9 mouse cellular contexts compared by ENCODE assay signal in genomic region chr13:95986375-95986774, GRCm38 (mm10).
DNase-seq lines count a peak whose midpoint lies in the region; ATAC-seq and TF ChIP-seq lines count a peak whose summit lies in the region.
"Had no signal": no experiment of that assay in that cellular context is flagged by ENCODE, and none has a peak within 500 bp of the region (broad histone marks: within the 10 kb centered on the region; RNA-seq: fewer than 3 reads in every experiment).

No protein-coding gene starts in this region.

- no peak for ATAC-seq in liver, embryonic 11.5 days (replicated peaks; ENCODE audit: low FRiP score)
- no peak for ATAC-seq in embryonic facial prominence, embryonic 11.5 days (replicated peaks; ENCODE audit: insufficient number of reproducible peaks, low FRiP score, low TSS enrichment, low read depth)

- H3K9ac ChIP-seq in liver, adult 2 months (ENCODE audit: low read depth, low read length): no peak overlapping the region
- no peak overlapping the region for H3K9ac ChIP-seq in liver, embryonic 11.5 days (ENCODE audit: low read depth, low read length)
- H3K9ac ChIP-seq in embryonic facial prominence, embryonic 11.5 days (replicated peaks; ENCODE audit: low read length): no peak overlapping the region
- H3K9ac ChIP-seq: limb, embryonic 12.5 days had no signal

- H3K4me2 ChIP-seq in liver, embryonic 11.5 days: no peak overlapping the region
- H3K4me2 ChIP-seq in embryonic facial prominence, embryonic 11.5 days (ENCODE audit: low read depth, low read length): no peak overlapping the region
- H3K4me2 ChIP-seq: limb, embryonic 12.5 days had no signal

- H3K9me3 ChIP-seq in liver, embryonic 11.5 days (ENCODE audit: control insufficient read depth, low read length): no peaks in the 10 kb centered on the region
- H3K9me3 ChIP-seq in embryonic facial prominence, embryonic 11.5 days (replicated peaks; ENCODE audit: control insufficient read depth, low read length): no peaks in the 10 kb centered on the region
- H3K9me3 ChIP-seq: limb, embryonic 12.5 days had no signal

- H3K27ac ChIP-seq in liver, adult 2 months (replicated peaks; ENCODE audit: insufficient read depth, low read depth, low read length): no peak overlapping the region
- no peak overlapping the region for H3K27ac ChIP-seq in liver, embryonic 11.5 days (ENCODE audit: low read depth, low read length)
- no peak overlapping the region for H3K27ac ChIP-seq in embryonic facial prominence, embryonic 11.5 days (replicated peaks; ENCODE audit: low read depth, low read length)
- H3K27ac ChIP-seq: limb, embryonic 12.5 days had no signal

- peak; percentile 24; the same call in 1 of the 2 replicates for TF ChIP-seq CTCF in liver, adult 2 months (IDR thresholded peaks at IDR 0.05; ENCODE audit: low read depth, low read length)

- H3K27me3 ChIP-seq in liver, adult 2 months (ENCODE audit: control insufficient read depth, insufficient read depth, low read length): no peaks in the 10 kb centered on the region
- H3K27me3 ChIP-seq in liver, embryonic 11.5 days (replicated peaks; ENCODE audit: control insufficient read depth, insufficient read depth, low read length): no peaks in the 10 kb centered on the region
- no peaks in the 10 kb centered on the region for H3K27me3 ChIP-seq in embryonic facial prominence, embryonic 11.5 days (ENCODE audit: control insufficient read depth, insufficient read depth, low read length)
- H3K27me3 ChIP-seq: limb, embryonic 12.5 days had no signal

- TF ChIP-seq POLR2A in liver, adult 2 months (IDR thresholded peaks at IDR 0.05; ENCODE audit: extremely low read depth, insufficient read depth, low read length): no peak

- DNase-seq in cerebellum, adult 18-20 months: peak; percentile 22 to 28
- DNase-seq in cerebellum, adult 9-11 months: no peak
- no peak for DNase-seq in liver, adult 2 months (ENCODE audit: extremely low read depth, low read depth, low spot score)
- no peak for DNase-seq in liver, embryonic 11.5 days (ENCODE audit: low spot score)
- peak; percentile 2 for DNase-seq in NIH3T3 (ENCODE audit: low read depth)
- DNase-seq in embryonic facial prominence, embryonic 11.5 days (ENCODE audit: low spot score): peak; percentile 49
- DNase-seq in left cerebral cortex, adult 9 months (ENCODE audit: low spot score in 2 of 2): no peak
- DNase-seq in urinary bladder, postnatal 36 days (ENCODE audit: low spot score in 2 of 2): no peak

- no peak overlapping the region for H3K4me3 ChIP-seq in liver, adult 2 months (ENCODE audit: insufficient read depth, low read depth, low read length)
- H3K4me3 ChIP-seq in liver, embryonic 11.5 days (ENCODE audit: low read depth, low read length): no peak overlapping the region
- H3K4me3 ChIP-seq in embryonic facial prominence, embryonic 11.5 days (ENCODE audit: low read depth, low read length): no peak overlapping the region
- H3K4me3 ChIP-seq: limb, embryonic 12.5 days had no signal

- no peaks in the 10 kb centered on the region for H3K36me3 ChIP-seq in liver, adult 2 months (ENCODE audit: control insufficient read depth, insufficient read depth, low read length)
- H3K36me3 ChIP-seq in liver, embryonic 11.5 days (ENCODE audit: control insufficient read depth, insufficient read depth, low read length): no peaks in the 10 kb centered on the region
- no peaks in the 10 kb centered on the region for H3K36me3 ChIP-seq in embryonic facial prominence, embryonic 11.5 days (replicated peaks; ENCODE audit: control insufficient read depth, insufficient read depth, low read depth, low read length)
- H3K36me3 ChIP-seq: limb, embryonic 12.5 days had no signal

- no peaks in the 10 kb centered on the region for H3K4me1 ChIP-seq in liver, adult 2 months (ENCODE audit: control insufficient read depth, insufficient read depth, low read length)
- H3K4me1 ChIP-seq in liver, embryonic 11.5 days (replicated peaks; ENCODE audit: control insufficient read depth, insufficient read depth, low read length): no peaks in the 10 kb centered on the region; the same call in 1 of the 2 replicates
- H3K4me1 ChIP-seq in embryonic facial prominence, embryonic 11.5 days (ENCODE audit: control insufficient read depth, insufficient read depth, low read length): no peaks in the 10 kb centered on the region
- H3K4me1 ChIP-seq: limb, embryonic 12.5 days had no signal

- no peaks in the 10 kb centered on the region for H3K79me2 ChIP-seq in liver, adult 2 months (ENCODE audit: control insufficient read depth, insufficient read depth, low read length)

- WGBS in liver, adult 2 months: 82% methylated on average over 13 of the region's 13 CpGs
- 71% methylated on average over 13 of the region's 13 CpGs for WGBS in liver, embryonic 11.5 days
- WGBS in embryonic facial prominence, embryonic 11.5 days: 74% methylated on average over 13 of the region's 13 CpGs

Comparison
In these comparisons a context has a peak if more than half of its experiments do, and no peak if none do; other contexts are left out.
1. DNase-seq: peak in cerebellum, adult 18-20 months (2 of 2), NIH3T3 (single experiment) and embryonic facial prominence, embryonic 11.5 days (single experiment); none in cerebellum, adult 9-11 months (single experiment), liver, adult 2 months (single experiment), liver, embryonic 11.5 days (single experiment), left cerebral cortex, adult 9 months (0 of 2) and urinary bladder, postnatal 36 days (0 of 2).